Mouse (Mus musculus) G1E (cell line): ENCODE measurements at regions not wholly inside any gene's neighbourhood (a gene's known extent, or its start where the extent isn't known, plus 50 kb on each side); places are given as distances from the start of the nearest gene placed in this dataset.

Source experiments
- CTCF ChIP-seq: IDR thresholded peaks from 2 replicates; pipeline ENCODE4 v1.5.1; 2012; ENCODE audit warnings: low read depth, low read length, inconsistent platforms, mixed read lengths
- TAL1 ChIP-seq: conservative IDR thresholded peaks from 2 replicates; pipeline ENCODE4 v1.6.1; 2012; ENCODE audit warnings: low read depth, low read length, inconsistent platforms, mixed read lengths

GRCm38 (mm10) chr16:24225090-24225489 lies 168.2 kb upstream of the Lpp start:
- no peak for TF ChIP-seq CTCF
- TF ChIP-seq TAL1: no peak
